Mouse (Mus musculus) erythroblast, embryonic 14.5 days (primary cell): ENCODE measurements around the gene Tyms. TPM values are rescaled to one million over a fixed set of nuclear protein-coding genes. Genes with fewer than 3 reads are reported as not detected.

ENCODE experiments used
- H3K27me3 ChIP-seq: 2 replicates; pipeline ENCODE4 v1.6.1; 2012; ENCODE audit warnings: inconsistent platforms; ENCODE audit not compliant: control insufficient read depth
- H3K36me3 ChIP-seq: 2 replicates; pipeline ENCODE4 v1.6.1; 2012; ENCODE audit warnings: mild to moderate bottlenecking, inconsistent platforms; ENCODE audit not compliant: control insufficient read depth
- H3K4me1 ChIP-seq: 2 replicates; pipeline ENCODE4 v1.6.1; 2012; ENCODE audit warnings: inconsistent platforms; ENCODE audit not compliant: control insufficient read depth
- H3K4me3 ChIP-seq: replicated peaks from 2 replicates; pipeline ENCODE3; 2012; ENCODE audit warnings: moderate library complexity, mild to moderate bottlenecking, inconsistent platforms
- H3K9me3 ChIP-seq: 2 replicates; pipeline ENCODE4 v1.6.1; 2012; ENCODE audit warnings: low read length, inconsistent platforms, mixed read lengths; ENCODE audit not compliant: control insufficient read depth
- GATA1 ChIP-seq: IDR thresholded peaks from 2 replicates; pipeline ENCODE4 v1.6.1; 2012; ENCODE audit warnings: low read length, inconsistent platforms, mixed read lengths
- TAL1 ChIP-seq: IDR thresholded peaks from 3 replicates; pipeline ENCODE4 v1.6.1; 2012; ENCODE audit warnings: low read length, inconsistent platforms, mixed read lengths
- polyA plus RNA-seq: library from polyadenylated mRNA; stranded (reverse); fragments of >175 nt; gene quantifications from 2 replicates; pipeline ENCODE4 v1.2.3, GENCODE M21; 2012

The Tyms gene
- polyA plus RNA-seq = 9.5 and 11.7 TPM in 2 replicates

- Histone ChIP-seq H3K36me3 (peaks cover 44% of the 10 kb centered on the region), H3K4me3 (peak within 1 kb of the TSS; percentile 95), H3K27me3 (no peaks in the 10 kb centered on the region), H3K9me3 (no peaks in the 10 kb centered on the region), H3K4me1 (peaks cover 31% of the 10 kb centered on the region)
- TF ChIP-seq TAL1 (no peak), GATA1 (0 out of 2 replicates have a peak, but pooled peaks have one; percentile 15)
These were observed at the start of gene Tyms for GRCm38 (mm10) chr5:30072825-30073821. Gene Tyms (minus strand): TSS chr5:30073617.

- Histone ChIP-seq H3K4me3 (no peak overlapping the region), H3K27me3 (no peaks in the 10 kb centered on the region), H3K4me1 (no peaks in the 10 kb centered on the region), H3K9me3 (no peaks in the 10 kb centered on the region), H3K36me3 (peaks cover 99% of the 10 kb centered on the region)
- TF ChIP-seq TAL1 = no peak
These were observed 49.1 kb upstream of the Tyms start for GRCm38 (mm10) chr5:30122481-30122880.

- TF ChIP-seq TAL1 (no peak), GATA1 (no peak)
- Histone ChIP-seq H3K4me3 (no peak overlapping the region), H3K9me3 (no peaks in the 10 kb centered on the region), H3K4me1 (no peaks in the 10 kb centered on the region), H3K36me3 (peaks cover 82% of the 10 kb centered on the region), H3K27me3 (peaks cover 10% of the 10 kb centered on the region)
These were observed 46.7 kb upstream of the Tyms start for GRCm38 (mm10) chr5:30120106-30120505.

- Histone ChIP-seq H3K9me3 (no peaks in the 10 kb centered on the region; the same call in 1 of the 2 replicates), H3K36me3 (peaks cover 73% of the 10 kb centered on the region), H3K4me1 (peaks cover 5% of the 10 kb centered on the region), H3K27me3 (peaks cover 19% of the 10 kb centered on the region), H3K4me3 (no peak overlapping the region)
- no peak for TF ChIP-seq TAL1
- no peak for TF ChIP-seq GATA1
These were observed 45.7 kb upstream of the Tyms start for GRCm38 (mm10) chr5:30119163-30119562.

- H3K9me3 ChIP-seq = no peaks in the 10 kb centered on the region; the same call in 1 of the 2 replicates
- H3K4me1 ChIP-seq = peaks cover 8% of the 10 kb centered on the region
- H3K36me3 ChIP-seq = peaks cover 61% of the 10 kb centered on the region
- TF ChIP-seq TAL1 (no peak), GATA1 (no peak)
- H3K4me3 ChIP-seq = no peak overlapping the region
- H3K27me3 ChIP-seq = peaks cover 31% of the 10 kb centered on the region
These were observed 44.6 kb upstream of the Tyms start for GRCm38 (mm10) chr5:30118018-30118417.

- H3K36me3 ChIP-seq = peaks cover 38% of the 10 kb centered on the region
- H3K4me3 ChIP-seq = no peak overlapping the region
- H3K9me3 ChIP-seq = no peaks in the 10 kb centered on the region; the same call in 1 of the 2 replicates
- peaks cover 54% of the 10 kb centered on the region for H3K27me3 ChIP-seq
- peaks cover 8% of the 10 kb centered on the region for H3K4me1 ChIP-seq
- TF ChIP-seq GATA1 (no peak), TAL1 (no peak)
These were observed 42.3 kb upstream of the Tyms start for GRCm38 (mm10) chr5:30115718-30116117.

GRCm38 (mm10) chr5:30114761-30115140 is 41.3 kb upstream of the Tyms start:
- peaks cover 63% of the 10 kb centered on the region for H3K27me3 ChIP-seq
- no peaks in the 10 kb centered on the region; the same call in 1 of the 2 replicates for H3K9me3 ChIP-seq
- TF ChIP-seq TAL1 (no peak), GATA1 (no peak)
- H3K4me1 ChIP-seq = peaks cover 8% of the 10 kb centered on the region
- H3K36me3 ChIP-seq = peaks cover 29% of the 10 kb centered on the region
- H3K4me3 ChIP-seq = peak overlapping the region; percentile 40

- Histone ChIP-seq H3K4me3 (peak overlapping the region; percentile 40), H3K9me3 (no peaks in the 10 kb centered on the region; the same call in 1 of the 2 replicates), H3K27me3 (peaks cover 69% of the 10 kb centered on the region), H3K36me3 (peaks cover 22% of the 10 kb centered on the region), H3K4me1 (peaks cover 8% of the 10 kb centered on the region)
- no peak for TF ChIP-seq TAL1
- TF ChIP-seq GATA1 = no peak
These were observed 40.7 kb upstream of the Tyms start for GRCm38 (mm10) chr5:30113881-30114760.
